Mouse (Mus musculus) spleen, adult 2 months (tissue): ENCODE measurements around the gene Rora.

ENCODE experiments used
- CTCF ChIP-seq: fragments of 200-500 bp; IDR thresholded peaks from 2 replicates; pipeline ENCODE4 v1.5.1; 2011; ENCODE audit warnings: mild to moderate bottlenecking, inconsistent platforms; ENCODE audit not compliant: insufficient read depth, insufficient read length, insufficient replicate concordance; ENCODE audit errors: extremely low read depth
- POLR2A ChIP-seq: fragments of 200-500 bp; IDR thresholded peaks from 2 replicates; pipeline ENCODE4 v1.6.1; 2011; ENCODE audit warnings: low read depth, low read length, inconsistent platforms

DNA sequence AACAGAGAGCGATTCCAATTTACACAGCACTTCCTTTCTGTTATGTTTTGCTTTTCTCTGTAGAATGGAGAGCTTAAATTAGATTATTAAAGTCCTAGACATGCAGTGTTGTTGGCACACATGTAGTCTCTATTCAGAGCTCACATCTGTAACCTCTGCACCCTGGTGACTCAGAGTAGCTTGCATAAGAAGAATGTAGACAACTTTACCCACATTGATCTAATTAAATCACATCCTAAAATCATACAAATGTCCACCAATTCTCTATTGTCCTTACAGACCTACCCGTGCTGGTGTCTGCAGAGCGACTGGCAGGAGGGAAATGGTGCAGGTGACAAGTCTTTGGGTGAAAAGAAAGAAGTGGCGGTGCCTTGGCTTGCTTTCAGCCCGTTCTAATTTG, 155.9 kb downstream of the Rora start:
- TF ChIP-seq CTCF = no peak
- TF ChIP-seq POLR2A = no peak
